Mouse (Mus musculus) heart, postnatal 0 days (tissue): ENCODE measurements around the gene Bub1. TPM values are rescaled to one million over a fixed set of nuclear protein-coding genes. Genes with fewer than 3 reads are reported as not detected.

Experiments used
- ATAC-seq: fragments of 200-750 bp; cut with Nextera tagmentation; 2 replicates; pipeline ENCODE4 v1.8.0; 2017; ENCODE audit warnings: low read depth, moderate number of reproducible peaks, moderate library complexity; ENCODE audit not compliant: insufficient read depth
- DNase-seq: peaks from one replicate; pipeline ENCODE4 v3.0.0-alpha.2; 2016; ENCODE audit warnings: low spot score
- H3K27ac ChIP-seq: fragments of 300-500 bp; sonication (generic); 2 replicates; pipeline ENCODE4 v1.5.1; 2014; ENCODE audit warnings: low read depth, mild to moderate bottlenecking
- H3K27me3 ChIP-seq: fragments of 300-500 bp; sonication (generic); 2 replicates; pipeline ENCODE4 v1.6.1; 2014; ENCODE audit warnings: low read length, mixed read lengths; ENCODE audit not compliant: control insufficient read depth, insufficient read depth
- H3K36me3 ChIP-seq: fragments of 300-500 bp; sonication (generic); replicated peaks from 2 replicates; pipeline ENCODE4 v1.6.1; 2014; ENCODE audit warnings: low read length, mixed read lengths; ENCODE audit not compliant: control insufficient read depth, insufficient read depth
- H3K4me1 ChIP-seq: fragments of 300-500 bp; sonication (generic); 2 replicates; pipeline ENCODE4 v1.6.1; 2014; ENCODE audit warnings: antibody characterized with exemption; ENCODE audit not compliant: control insufficient read depth, insufficient read depth
- H3K4me2 ChIP-seq: fragments of 300-500 bp; sonication (generic); 2 replicates; pipeline ENCODE4 v1.6.1; 2014; ENCODE audit warnings: low read depth, mild to moderate bottlenecking, low read length, moderate library complexity
- H3K4me3 ChIP-seq: fragments of 300-500 bp; sonication (generic); 2 replicates; pipeline ENCODE4 v1.5.1; 2014; ENCODE audit warnings: low read depth, low read length
- H3K9ac ChIP-seq: fragments of 300-500 bp; sonication (generic); replicated peaks from 2 replicates; pipeline ENCODE4 v1.6.1; 2014; ENCODE audit warnings: low read depth, low read length, mixed read lengths
- H3K9me3 ChIP-seq: fragments of 300-500 bp; sonication (generic); replicated peaks from 2 replicates; pipeline ENCODE4 v1.6.1; 2016; ENCODE audit warnings: low read length; ENCODE audit not compliant: control insufficient read depth
- CTCF ChIP-seq: IDR thresholded peaks from 2 replicates; pipeline ENCODE4 v1.5.1; 2016; ENCODE audit warnings: antibody characterized with exemption, control low read depth, low read depth
- EP300 ChIP-seq: IDR thresholded peaks from 2 replicates; pipeline ENCODE4 v1.6.1; 2016; ENCODE audit warnings: antibody characterized with exemption, low read depth
- WGBS: fragments of 180-500 bp; shearing (Covaris S2); extraction: QIAGEN DNeasy Blood & Tissue Kit; methylation state at CpG from one replicate; pipeline ENCODE4 v1.1.7; 2014; 5-methylcytosine and 5-hydroxymethylcytosine counted together
- polyA plus RNA-seq: library from polyadenylated mRNA; unstranded; fragments of >200 nt; fragmentation: Nextera tagmentation; extraction: Ambion mirVana; gene quantifications from 2 replicates; pipeline ENCODE4 v1.2.1, GENCODE M21; 2015
- total RNA-seq: library from RNA; depleted of rRNA; stranded (reverse); fragments of >200 nt; gene quantifications from 2 replicates; pipeline ENCODE4 v1.2.3, GENCODE M21; 2014; ENCODE audit warnings: low replicate concordance

Gene Bub1
- total and polyA plus RNA-seq, 2 experiments from 2014 or later = 9.0 to 17.7 TPM

- Histone ChIP-seq H3K4me1 (peaks cover 13% of the 10 kb centered on the region; the same call in 1 of the 2 replicates), H3K27me3 (0 out of 2 replicates have a peak, but pooled peaks cover 10% of the 10 kb centered on the region), H3K4me3 (no peak overlapping the region), H3K4me2 (no peak overlapping the region), H3K9ac (no peak overlapping the region), H3K36me3 (no peaks in the 10 kb centered on the region), H3K9me3 (no peaks in the 10 kb centered on the region), H3K27ac (no peak overlapping the region)
- WGBS = 21% methylated on average over 1 of the region's 1 CpGs
- no peak for TF ChIP-seq CTCF
- no peak for TF ChIP-seq EP300
- no peak for ATAC-seq
- no peak for DNase-seq
Observed at GRCm38 (mm10) chr2:127846571-127846970, 14.9 kb upstream of the Bub1 start.

GRCm38 (mm10) chr2:127846008-127846407 is 14.3 kb upstream of the Bub1 start:
- Histone ChIP-seq H3K4me1 (0 out of 2 replicates have a peak, but pooled peaks cover 8% of the 10 kb centered on the region), H3K9ac (no peak overlapping the region), H3K36me3 (no peaks in the 10 kb centered on the region), H3K27me3 (peaks cover 15% of the 10 kb centered on the region; the same call in 1 of the 2 replicates), H3K9me3 (no peaks in the 10 kb centered on the region), H3K4me2 (no peak overlapping the region), H3K27ac (no peak overlapping the region), H3K4me3 (no peak overlapping the region)
- DNase-seq = no peak
- ATAC-seq = no peak
- no peak for TF ChIP-seq EP300
- no peak for TF ChIP-seq CTCF

- TF ChIP-seq EP300 = no peak
- peak; percentile 62 for TF ChIP-seq CTCF
- H3K4me2 ChIP-seq = no peak overlapping the region
- H3K9ac ChIP-seq = no peak overlapping the region
- H3K9me3 ChIP-seq = no peaks in the 10 kb centered on the region
- peak; percentile 26 for DNase-seq
- ATAC-seq = no peak
- H3K4me1 ChIP-seq = 0 out of 2 replicates have a peak, but pooled peaks cover 3% of the 10 kb centered on the region
- WGBS = 36% methylated on average over 7 of the region's 7 CpGs
- H3K36me3 ChIP-seq = no peaks in the 10 kb centered on the region
- peaks cover 20% of the 10 kb centered on the region; the same call in 1 of the 2 replicates for H3K27me3 ChIP-seq
- H3K4me3 ChIP-seq = no peak overlapping the region
- H3K27ac ChIP-seq = no peak overlapping the region
Observed at GRCm38 (mm10) chr2:127845346-127845982, 13.8 kb upstream of the Bub1 start.

- Histone ChIP-seq H3K4me2 (no peak overlapping the region), H3K27ac (no peak overlapping the region), H3K36me3 (no peaks in the 10 kb centered on the region), H3K9me3 (no peaks in the 10 kb centered on the region), H3K4me3 (no peak overlapping the region), H3K9ac (no peak overlapping the region), H3K4me1 (0 out of 2 replicates have a peak, but pooled peaks cover 3% of the 10 kb centered on the region), H3K27me3 (peaks cover 45% of the 10 kb centered on the region)
- ATAC-seq = no peak
- DNase-seq = no peak
- TF ChIP-seq CTCF (no peak), EP300 (no peak)
- WGBS = 46% methylated on average over 3 of the region's 3 CpGs
Observed at GRCm38 (mm10) chr2:127842421-127842820, 10.8 kb upstream of the Bub1 start.

GRCm38 (mm10) chr2:127841402-127841801 is 9.7 kb upstream of the Bub1 start:
- no peak for DNase-seq
- no peak overlapping the region for H3K27ac ChIP-seq
- TF ChIP-seq CTCF = no peak
- no peak for TF ChIP-seq EP300
- peaks cover 50% of the 10 kb centered on the region for H3K27me3 ChIP-seq
- no peak overlapping the region for H3K9ac ChIP-seq
- no peaks in the 10 kb centered on the region for H3K9me3 ChIP-seq
- WGBS = 52% methylated on average over 1 of the region's 1 CpGs
- no peak for ATAC-seq
- H3K36me3 ChIP-seq = no peaks in the 10 kb centered on the region
- H3K4me1 ChIP-seq = 0 out of 2 replicates have a peak, but pooled peaks cover 3% of the 10 kb centered on the region
- no peak overlapping the region for H3K4me3 ChIP-seq
- H3K4me2 ChIP-seq = no peak overlapping the region

GRCm38 (mm10) chr2:127839425-127839824 is 7.8 kb upstream of the Bub1 start:
- 0 out of 2 replicates have a peak, but pooled peaks cover 3% of the 10 kb centered on the region for H3K4me1 ChIP-seq
- no peaks in the 10 kb centered on the region for H3K36me3 ChIP-seq
- H3K4me3 ChIP-seq = no peak overlapping the region
- ATAC-seq (no peak), DNase-seq (no peak)
- no peak overlapping the region for H3K9ac ChIP-seq
- H3K9me3 ChIP-seq = no peaks in the 10 kb centered on the region
- H3K4me2 ChIP-seq = no peak overlapping the region
- H3K27me3 ChIP-seq = peaks cover 44% of the 10 kb centered on the region
- H3K27ac ChIP-seq = no peak overlapping the region
- WGBS = 20% methylated on average over 11 of the region's 11 CpGs
- TF ChIP-seq CTCF (no peak), EP300 (no peak)
